Mouse (Mus musculus) lung, adult 2 months (tissue): Measurements from ENCODE around the gene Neb.

Source experiments
- CTCF ChIP-seq: fragments of 200-500 bp; IDR thresholded peaks from 2 replicates; pipeline ENCODE4 v1.5.1; 2011; ENCODE audit warnings: mild to moderate bottlenecking, low read length, control low read depth; ENCODE audit not compliant: insufficient read depth
- POLR2A ChIP-seq: fragments of 200-500 bp; IDR thresholded peaks from 2 replicates; pipeline ENCODE4 v1.6.1; 2011; ENCODE audit warnings: low read depth, mild to moderate bottlenecking, control low read depth, low read length, borderline replicate concordance; ENCODE audit errors: extremely low read depth

- TF ChIP-seq POLR2A (no peak), CTCF (no peak)
Observed at GRCm38 (mm10) chr2:52425523-52425795, 47.2 kb upstream of the Neb start.
